Mouse (Mus musculus): ENCODE results near the gene Higd1c. TPM values are rescaled to one million over a fixed set of nuclear protein-coding genes. Genes with fewer than 3 reads are reported as not detected.
A peak's percentile ranks its signal among the peaks of the same experiment; 100 is the strongest.
"Not testable (repeated sequence)": the region's sequence is repeated elsewhere in the genome, so short reads cannot be mapped to it uniquely, and the experiment has no call there.

The Higd1c gene
- polyA plus RNA-seq, 1 experiment from 2014 or later, result not detected

- 19% methylated on average over 3 of the region's 9 CpGs for WGBS
- H3K27me3 ChIP-seq (ENCODE audit: control insufficient read depth, insufficient read depth, low read length); H3K4me1 ChIP-seq (replicated peaks; ENCODE audit: control insufficient read depth, insufficient read depth); H3K4me2 ChIP-seq (replicated peaks; ENCODE audit: low read depth); H3K27ac ChIP-seq (replicated peaks); H3K9me3 ChIP-seq (ENCODE audit: control insufficient read depth, low read length); H3K9ac ChIP-seq (ENCODE audit: low read length); H3K36me3 ChIP-seq (ENCODE audit: control insufficient read depth, insufficient read depth, low read length); DNase-seq (ENCODE audit: low spot score); H3K4me3 ChIP-seq (ENCODE audit: low read depth, low read length): not testable (repeated sequence)
- TF ChIP-seq CTCF (IDR thresholded peaks at IDR 0.05; ENCODE audit: low read depth), result peak; percentile 43
- ATAC-seq (ENCODE audit: low FRiP score, low TSS enrichment), result peak; percentile 48
Measured at GRCm38 (mm10) chr15:100377847-100378505, 13.6 kb downstream of the Higd1c start.

- no peaks in the 10 kb centered on the region for H3K36me3 ChIP-seq (ENCODE audit: control insufficient read depth, insufficient read depth, low read length)
- H3K4me1 ChIP-seq (replicated peaks; ENCODE audit: control insufficient read depth, insufficient read depth), result no peaks in the 10 kb centered on the region
- H3K27ac ChIP-seq (replicated peaks), result no peak overlapping the region
- no peaks in the 10 kb centered on the region for H3K9me3 ChIP-seq (ENCODE audit: control insufficient read depth, low read length)
- WGBS, result 68% methylated on average over 8 of the region's 8 CpGs
- TF ChIP-seq EP300 (optimal IDR thresholded peaks at IDR 0.05), result no peak
- TF ChIP-seq CTCF (IDR thresholded peaks at IDR 0.05; ENCODE audit: low read depth), result no peak
- H3K4me2 ChIP-seq (replicated peaks; ENCODE audit: low read depth), result no peak overlapping the region
- 0 out of 2 replicates have a peak, but pooled peaks have one; percentile 37 for ATAC-seq (ENCODE audit: low FRiP score, low TSS enrichment)
- no peaks in the 10 kb centered on the region for H3K27me3 ChIP-seq (ENCODE audit: control insufficient read depth, insufficient read depth, low read length)
- no peak overlapping the region for H3K9ac ChIP-seq (ENCODE audit: low read length)
- DNase-seq (ENCODE audit: low spot score), result no peak
- H3K4me3 ChIP-seq (ENCODE audit: low read depth, low read length), result no peak overlapping the region
Measured at GRCm38 (mm10) chr15:100379658-100380057, 15.3 kb downstream of the Higd1c start.

GRCm38 (mm10) chr15:100380104-100380503 is 15.8 kb downstream of the Higd1c start:
- Histone ChIP-seq H3K9ac (ENCODE audit: low read length) (no peak overlapping the region), H3K9me3 (ENCODE audit: control insufficient read depth, low read length) (no peaks in the 10 kb centered on the region), H3K4me1 (replicated peaks; ENCODE audit: control insufficient read depth, insufficient read depth) (no peaks in the 10 kb centered on the region), H3K27me3 (ENCODE audit: control insufficient read depth, insufficient read depth, low read length) (no peaks in the 10 kb centered on the region), H3K4me2 (replicated peaks; ENCODE audit: low read depth) (no peak overlapping the region), H3K4me3 (ENCODE audit: low read depth, low read length) (no peak overlapping the region), H3K36me3 (ENCODE audit: control insufficient read depth, insufficient read depth, low read length) (no peaks in the 10 kb centered on the region), H3K27ac (replicated peaks) (no peak overlapping the region)
- 48% methylated on average over 2 of the region's 2 CpGs for WGBS
- DNase-seq (ENCODE audit: low spot score), result peak; percentile 28
- ATAC-seq (ENCODE audit: low FRiP score, low TSS enrichment), result peak; percentile 79
- TF ChIP-seq CTCF (IDR thresholded peaks at IDR 0.05; ENCODE audit: low read depth), result no peak
- no peak for TF ChIP-seq EP300 (optimal IDR thresholded peaks at IDR 0.05)

- Histone ChIP-seq H3K9me3 (ENCODE audit: control insufficient read depth, low read length) (no peaks in the 10 kb centered on the region), H3K4me2 (replicated peaks; ENCODE audit: low read depth) (no peak overlapping the region), H3K4me1 (replicated peaks; ENCODE audit: control insufficient read depth, insufficient read depth) (no peaks in the 10 kb centered on the region), H3K4me3 (ENCODE audit: low read depth, low read length) (no peak overlapping the region), H3K27me3 (ENCODE audit: control insufficient read depth, insufficient read depth, low read length) (no peaks in the 10 kb centered on the region), H3K36me3 (ENCODE audit: control insufficient read depth, insufficient read depth, low read length) (no peaks in the 10 kb centered on the region), H3K9ac (ENCODE audit: low read length) (no peak overlapping the region), H3K27ac (replicated peaks) (no peak overlapping the region)
- 88% methylated on average over 9 of the region's 9 CpGs for WGBS
- no peak for TF ChIP-seq EP300 (optimal IDR thresholded peaks at IDR 0.05)
- TF ChIP-seq CTCF (IDR thresholded peaks at IDR 0.05; ENCODE audit: low read depth), result no peak
- ATAC-seq (ENCODE audit: low FRiP score, low TSS enrichment) (no peak), DNase-seq (ENCODE audit: low spot score) (no peak)
Measured at GRCm38 (mm10) chr15:100385705-100386104, 21.4 kb downstream of the Higd1c start.

GRCm38 (mm10) chr15:100387544-100388223 is 23.3 kb downstream of the Higd1c start:
- H3K4me2 ChIP-seq (replicated peaks; ENCODE audit: low read depth), result no peak overlapping the region
- H3K27ac ChIP-seq (replicated peaks), result no peak overlapping the region
- H3K4me1 ChIP-seq (replicated peaks; ENCODE audit: control insufficient read depth, insufficient read depth), result no peaks in the 10 kb centered on the region
- H3K36me3 ChIP-seq (ENCODE audit: control insufficient read depth, insufficient read depth, low read length), result no peaks in the 10 kb centered on the region
- no peak overlapping the region for H3K4me3 ChIP-seq (ENCODE audit: low read depth, low read length)
- H3K9ac ChIP-seq (ENCODE audit: low read length), result no peak overlapping the region
- H3K9me3 ChIP-seq (ENCODE audit: control insufficient read depth, low read length), result no peaks in the 10 kb centered on the region
- H3K27me3 ChIP-seq (ENCODE audit: control insufficient read depth, insufficient read depth, low read length), result no peaks in the 10 kb centered on the region
- DNase-seq (ENCODE audit: low spot score), result no peak
- TF ChIP-seq CTCF (IDR thresholded peaks at IDR 0.05; ENCODE audit: low read depth) (no peak), EP300 (optimal IDR thresholded peaks at IDR 0.05) (no peak)
- peak; percentile 38; the same call in 1 of the 2 replicates for ATAC-seq (ENCODE audit: low FRiP score, low TSS enrichment)
- 77% methylated on average over 17 of the region's 17 CpGs for WGBS

- ATAC-seq (ENCODE audit: low FRiP score, low TSS enrichment) (no peak), DNase-seq (ENCODE audit: low spot score) (no peak)
- 82% methylated on average over 14 of the region's 16 CpGs for WGBS
- Histone ChIP-seq H3K9ac (ENCODE audit: low read length) (no peak overlapping the region), H3K27ac (replicated peaks) (no peak overlapping the region), H3K4me3 (ENCODE audit: low read depth, low read length) (no peak overlapping the region), H3K27me3 (ENCODE audit: control insufficient read depth, insufficient read depth, low read length) (no peaks in the 10 kb centered on the region), H3K9me3 (ENCODE audit: control insufficient read depth, low read length) (no peaks in the 10 kb centered on the region), H3K4me2 (replicated peaks; ENCODE audit: low read depth) (no peak overlapping the region), H3K4me1 (replicated peaks; ENCODE audit: control insufficient read depth, insufficient read depth) (no peaks in the 10 kb centered on the region), H3K36me3 (ENCODE audit: control insufficient read depth, insufficient read depth, low read length) (no peaks in the 10 kb centered on the region)
- TF ChIP-seq EP300 (optimal IDR thresholded peaks at IDR 0.05) (no peak), CTCF (IDR thresholded peaks at IDR 0.05; ENCODE audit: low read depth) (no peak)
Measured at GRCm38 (mm10) chr15:100388224-100388835, 24.0 kb downstream of the Higd1c start.

All from stomach, postnatal 0 days (tissue).